Mouse (Mus musculus) CH12.LX (cell line): ENCODE measurements around the gene Tespa1. TPM values are rescaled to one million over a fixed set of nuclear protein-coding genes. Genes with fewer than 3 reads are reported as not detected.

Experiments
- DNase-seq: peaks from one replicate; pipeline ENCODE4 v3.0.0-alpha.2; 2013; ENCODE audit errors: extremely low read depth
- H3K27ac ChIP-seq: 2 replicates; pipeline ENCODE4 v1.5.1; 2012; ENCODE audit warnings: low read depth, mild to moderate bottlenecking, control low read depth, moderate library complexity; ENCODE audit not compliant: insufficient read depth
- H3K27me3 ChIP-seq: replicated peaks from 2 replicates; pipeline ENCODE3; 2012; ENCODE audit warnings: inconsistent platforms
- H3K36me3 ChIP-seq, 2 experiments: replicated peaks in 1 of 2; 2 replicates each; pipeline versions ENCODE3 to v1.6.1; 2012; ENCODE audit warnings: inconsistent platforms in 1 of 2, low read length in 1 of 2, mild to moderate bottlenecking in 1 of 2, mixed read lengths in 1 of 2, moderate library complexity in 1 of 2; ENCODE audit not compliant: control insufficient read depth in 1 of 2, insufficient read depth in 1 of 2
- H3K4me1 ChIP-seq, 2 experiments: 2 replicates each; pipeline ENCODE4 v1.6.1; 2012; ENCODE audit warnings: inconsistent platforms in 1 of 2, moderate library complexity in 1 of 2; ENCODE audit not compliant: insufficient read depth in 2 of 2, control insufficient read depth in 1 of 2
- H3K4me2 ChIP-seq: 2 replicates; pipeline ENCODE4 v1.6.1; 2012; ENCODE audit warnings: low read depth, mild to moderate bottlenecking, control low read depth; ENCODE audit not compliant: poor library complexity, insufficient read depth, severe bottlenecking
- H3K4me3 ChIP-seq, 3 experiments: fragments of 150-350 bp in 1 of 3; sonication (generic) in 1 of 3; replicated peaks in 1 of 3; 2 replicates each; pipeline versions ENCODE3 to v1.5.1; 2011 to 2012; ENCODE audit warnings: low read depth in 2 of 3, low read length in 2 of 3, mild to moderate bottlenecking in 2 of 3, moderate library complexity in 2 of 3, control low read depth in 1 of 3, improper control_type of control experiment in 1 of 3, inconsistent platforms in 1 of 3, mixed read lengths in 1 of 3; ENCODE audit not compliant: poor library complexity in 1 of 3
- H3K79me2 ChIP-seq: replicated peaks from 2 replicates; pipeline ENCODE4 v1.6.1; 2012; ENCODE audit warnings: mild to moderate bottlenecking, moderate library complexity; ENCODE audit not compliant: control insufficient read depth, poor library complexity, insufficient read depth, severe bottlenecking; ENCODE audit errors: extremely low read depth
- H3K9ac ChIP-seq: 2 replicates; pipeline ENCODE4 v1.6.1; 2012; ENCODE audit warnings: low read depth, mild to moderate bottlenecking, control low read depth, moderate library complexity; ENCODE audit not compliant: insufficient read depth
- H3K9me3 ChIP-seq: replicated peaks from 2 replicates; pipeline ENCODE3; 2012; ENCODE audit warnings: low read length, inconsistent platforms, mixed read lengths
- BHLHE40 ChIP-seq: IDR thresholded peaks from 2 replicates; pipeline ENCODE4 v1.6.1; 2011; ENCODE audit warnings: mild to moderate bottlenecking, low read depth, low read length, improper control_type of control experiment
- CHD2 ChIP-seq: IDR thresholded peaks from 2 replicates; pipeline ENCODE4 v1.6.1; 2011; ENCODE audit warnings: low read length, improper control_type of control experiment
- CTCF ChIP-seq, 2 experiments: IDR thresholded peaks in 1 of 2; conservative IDR thresholded peaks in 1 of 2; 2 replicates each; pipeline ENCODE4 v1.5.1; 2011 to 2012; ENCODE audit warnings: low read depth in 2 of 2, low read length in 2 of 2, improper control_type of control experiment in 1 of 2, inconsistent platforms in 1 of 2, mild to moderate bottlenecking in 1 of 2, moderate library complexity in 1 of 2
- ETS1 ChIP-seq: conservative IDR thresholded peaks from 2 replicates; pipeline ENCODE4 v1.6.1; 2012; ENCODE audit warnings: low read depth, mild to moderate bottlenecking, inconsistent platforms, low read length, improper control_type of control experiment, moderate library complexity
- GABPA ChIP-seq: IDR thresholded peaks from 2 replicates; pipeline ENCODE4 v1.6.1; 2012; ENCODE audit warnings: low read depth, low read length, improper control_type of control experiment, inconsistent platforms; ENCODE audit not compliant: insufficient replicate concordance
- IRF4 ChIP-seq: IDR thresholded peaks from 2 replicates; pipeline ENCODE4 v1.6.1; 2014; ENCODE audit warnings: low read depth, mild to moderate bottlenecking, inconsistent platforms, low read length, improper control_type of control experiment
- JUN ChIP-seq: IDR thresholded peaks from 2 replicates; pipeline ENCODE4 v1.6.1; 2011; ENCODE audit warnings: low read depth, mild to moderate bottlenecking, low read length, improper control_type of control experiment, moderate library complexity; ENCODE audit not compliant: insufficient read depth
- JUND ChIP-seq: conservative IDR thresholded peaks from 2 replicates; pipeline ENCODE4 v1.6.1; 2011; ENCODE audit warnings: low read depth, low read length, improper control_type of control experiment
- MAFK ChIP-seq: IDR thresholded peaks from 2 replicates; pipeline ENCODE4 v1.6.1; 2011; ENCODE audit warnings: low read length, improper control_type of control experiment; ENCODE audit not compliant: insufficient replicate concordance
- MAZ ChIP-seq: IDR thresholded peaks from 2 replicates; pipeline ENCODE4 v1.6.1; 2012; ENCODE audit warnings: low read depth, mild to moderate bottlenecking, inconsistent platforms, low read length, improper control_type of control experiment, moderate library complexity
- MEF2A ChIP-seq: IDR thresholded peaks from 2 replicates; pipeline ENCODE4 v1.6.1; 2014; ENCODE audit warnings: low read depth, mild to moderate bottlenecking, inconsistent platforms, low read length, improper control_type of control experiment, borderline replicate concordance
- MXI1 ChIP-seq: IDR thresholded peaks from 2 replicates; pipeline ENCODE4 v1.6.1; 2011; ENCODE audit warnings: mild to moderate bottlenecking, low read depth, low read length, improper control_type of control experiment
- NELFE ChIP-seq: IDR thresholded peaks from 2 replicates; pipeline ENCODE4 v1.6.1; 2011; ENCODE audit warnings: low read depth, low read length, improper control_type of control experiment
- NRF1 ChIP-seq: IDR thresholded peaks from 2 replicates; pipeline ENCODE4 v1.6.1; 2014; ENCODE audit warnings: low read depth, mild to moderate bottlenecking, inconsistent platforms, low read length, improper control_type of control experiment, moderate library complexity
- POLR2AphosphoS2 ChIP-seq: IDR thresholded peaks from 2 replicates; pipeline ENCODE4 v1.6.1; 2011; ENCODE audit warnings: low read depth, low read length, improper control_type of control experiment
- RAD21 ChIP-seq: IDR thresholded peaks from 2 replicates; pipeline ENCODE4 v1.6.1; 2011; ENCODE audit warnings: low read depth, mild to moderate bottlenecking, low read length, improper control_type of control experiment, moderate library complexity
- SIN3A ChIP-seq: IDR thresholded peaks from 2 replicates; pipeline ENCODE4 v1.6.1; 2012; ENCODE audit warnings: low read length, improper control_type of control experiment, inconsistent platforms
- SMC3 ChIP-seq: IDR thresholded peaks from 2 replicates; pipeline ENCODE4 v1.6.1; 2011; ENCODE audit warnings: low read depth, low read length, improper control_type of control experiment
- TBP ChIP-seq: conservative IDR thresholded peaks from 2 replicates; pipeline ENCODE4 v1.6.1; 2011; ENCODE audit warnings: low read depth, low read length, improper control_type of control experiment
- UBTF ChIP-seq: IDR thresholded peaks from 2 replicates; pipeline ENCODE4 v1.6.1; 2012; ENCODE audit warnings: low read depth, mild to moderate bottlenecking, inconsistent platforms, low read length, improper control_type of control experiment, moderate library complexity
- USF2 ChIP-seq: conservative IDR thresholded peaks from 2 replicates; pipeline ENCODE4 v1.6.1; 2011; ENCODE audit warnings: low read depth, low read length, improper control_type of control experiment
- ZC3H11A ChIP-seq: IDR thresholded peaks from 2 replicates; pipeline ENCODE4 v1.6.1; 2012; ENCODE audit warnings: low read depth, mild to moderate bottlenecking, inconsistent platforms, low read length, improper control_type of control experiment
- ZKSCAN1 ChIP-seq: IDR thresholded peaks from 2 replicates; pipeline ENCODE4 v1.6.1; 2012; ENCODE audit warnings: low read depth, inconsistent platforms, low read length, improper control_type of control experiment, borderline replicate concordance
- ZNF384 ChIP-seq: IDR thresholded peaks from 2 replicates; pipeline ENCODE4 v1.6.1; 2012; ENCODE audit warnings: low read depth, low read length, improper control_type of control experiment, inconsistent platforms
- dilution Hi-C: fragments of 300-500 bp; cut with MboI; formaldehyde crosslinking; loops from 2 replicates; pipeline ENCODE4 v1.14.3; 2020; ENCODE audit warnings: low sequenced_read_pairs; ENCODE audit not compliant: extremely low pct_unique_long_range_greater_than_20kb, extremely low pct_ligation_motif_present
- in situ Hi-C: fragments of 300-500 bp; cut with MboI; formaldehyde crosslinking; loops from 3 replicates; pipeline ENCODE4 v1.14.3; 2019; ENCODE audit warnings: low sequenced_read_pairs, low pct_ligation_motif_present, low pct_unique_long_range_greater_than_20kb, mixed read lengths
- polyA plus RNA-seq: library from polyadenylated mRNA; unstranded; fragments of >175 nt; gene quantifications from 2 replicates; pipeline ENCODE4 v1.2.1, GENCODE M21; 2012; ENCODE audit warnings: low read depth; ENCODE audit not compliant: insufficient read length
- total RNA-seq, 2 experiments: library from RNA; depleted of rRNA; stranded (reverse); fragments of 300-350 nt in 1 of 2; fragments of >200 nt in 1 of 2; gene quantifications; 2 replicates each; pipeline ENCODE4 v1.2.3; 2012 to 2014

Tespa1 gene
- total and polyA plus RNA-seq, 3 experiments = 26.0 to 55.1 (median 48.5) TPM

GRCm38 (mm10) chr10:130287201-130287600 is 35.5 kb upstream of the Tespa1 start:
- no peak overlapping the region for H3K27ac ChIP-seq
- H3K27me3 ChIP-seq = no peaks in the 10 kb centered on the region
- TF ChIP-seq CHD2 (no peak), ZC3H11A (no peak), MXI1 (no peak), NELFE (no peak), BHLHE40 (no peak)
- dilution Hi-C loops (no loop called here), in situ Hi-C loops (no loop called here)
- no peak overlapping the region for H3K9ac ChIP-seq
- no peaks in the 10 kb centered on the region for H3K36me3 ChIP-seq
- no peaks in the 10 kb centered on the region for H3K9me3 ChIP-seq
- peaks cover 0 to 7% of the 10 kb centered on the region in 2 experiments; a peak in 2 of 4 replicates for H3K4me1 ChIP-seq
- H3K79me2 ChIP-seq = no peaks in the 10 kb centered on the region
- no peak overlapping the region for H3K4me2 ChIP-seq
- H3K4me3 ChIP-seq = no peak overlapping the region
- DNase-seq = no peak

- in situ Hi-C loops = no loop called here
- no peak overlapping the region for H3K4me3 ChIP-seq
- DNase-seq = no peak
- TF ChIP-seq UBTF (no peak), CTCF (conservative IDR thresholded peaks at IDR 0.05 in 1 of 2, IDR thresholded peaks at IDR 0.05 in 1 of 2; ENCODE audit: low read depth in 2 of 2, low read length in 2 of 2) (no peak), RAD21 (no peak), IRF4 (no peak), GABPA (no peak), USF2 (no peak), ETS1 (no peak), NRF1 (no peak)
- TF ChIP-seq, all 38 proteins: peak for 0
- Histone ChIP-seq H3K9me3 (no peaks in the 10 kb centered on the region), H3K4me2 (no peak overlapping the region), H3K36me3 (no peaks in the 10 kb centered on the region), H3K4me1 (peaks cover 0 to 7% of the 10 kb centered on the region in 2 experiments; a peak in 2 of 4 replicates), H3K79me2 (no peaks in the 10 kb centered on the region), H3K27me3 (no peaks in the 10 kb centered on the region), H3K27ac (no peak overlapping the region), H3K9ac (no peak overlapping the region)
- dilution Hi-C loops = no loop called here
Measured at GRCm38 (mm10) chr10:130288007-130288406, 34.7 kb upstream of the Tespa1 start.

GRCm38 (mm10) chr10:130293741-130294408 is 28.8 kb upstream of the Tespa1 start:
- dilution Hi-C loops = no loop called here
- H3K27ac ChIP-seq = no peak overlapping the region
- no peak for TF ChIP-seq ZNF384
- TF ChIP-seq MAFK = no peak
- TF ChIP-seq MEF2A = no peak
- no peak for TF ChIP-seq SMC3
- no peak for TF ChIP-seq SIN3A
- no peak for TF ChIP-seq ZKSCAN1
- no peak for TF ChIP-seq TBP
- no peak for TF ChIP-seq USF2
- no peak for TF ChIP-seq NELFE
- TF ChIP-seq POLR2AphosphoS2 = no peak
- TF ChIP-seq MAZ = no peak
- no peak for TF ChIP-seq UBTF
- TF ChIP-seq JUN = no peak
- TF ChIP-seq JUND = no peak
- TF ChIP-seq MXI1 = no peak
- TF ChIP-seq IRF4 = no peak

More at GRCm38 (mm10) chr10:130293741-130294408, 28.8 kb upstream of the Tespa1 start:
- no peak overlapping the region for H3K4me2 ChIP-seq
- no peaks in the 10 kb centered on the region for H3K79me2 ChIP-seq
- DNase-seq = no peak
- no peaks in the 10 kb centered on the region for H3K27me3 ChIP-seq
- H3K4me3 ChIP-seq = no peak overlapping the region
- in situ Hi-C loops = no loop called here
- no peaks in the 10 kb centered on the region for H3K9me3 ChIP-seq
- no peaks in the 10 kb centered on the region for H3K36me3 ChIP-seq
- peaks cover 0 to 2% of the 10 kb centered on the region in 2 experiments; a peak in 1 of 4 replicates for H3K4me1 ChIP-seq
- no peak overlapping the region for H3K9ac ChIP-seq
